Mouse (Mus musculus): ENCODE data around the gene Bicc1.

The Bicc1 gene

GRCm38 (mm10) chr10:71158940-71159675, 392 bp downstream of the Bicc1 start:
- DNase-seq: peak; percentile 86 to 92

- no peak for DNase-seq
Observed at GRCm38 (mm10) chr10:71156569-71156968, 2.9 kb downstream of the Bicc1 start.

DNA sequence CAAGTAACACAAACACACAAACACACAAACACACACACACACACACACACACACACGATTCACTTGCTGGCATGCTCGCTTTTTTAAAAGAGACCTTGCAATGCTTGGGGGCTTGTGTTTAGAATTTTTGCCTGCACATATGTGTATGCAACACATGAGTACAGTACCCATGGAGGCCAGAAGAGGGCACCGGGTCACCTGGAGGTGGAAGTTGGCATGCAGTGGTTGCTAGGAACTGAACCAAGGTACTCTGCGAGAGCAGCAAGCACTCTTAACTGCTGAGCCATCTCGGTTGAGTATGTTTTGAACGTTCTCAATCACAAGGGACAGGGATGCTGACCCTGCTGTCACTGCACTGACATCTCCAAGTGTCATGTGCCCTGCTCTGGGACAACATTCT, 5.9 kb downstream of the Bicc1 start:
- DNase-seq: peak; percentile 35 to 39

DNA sequence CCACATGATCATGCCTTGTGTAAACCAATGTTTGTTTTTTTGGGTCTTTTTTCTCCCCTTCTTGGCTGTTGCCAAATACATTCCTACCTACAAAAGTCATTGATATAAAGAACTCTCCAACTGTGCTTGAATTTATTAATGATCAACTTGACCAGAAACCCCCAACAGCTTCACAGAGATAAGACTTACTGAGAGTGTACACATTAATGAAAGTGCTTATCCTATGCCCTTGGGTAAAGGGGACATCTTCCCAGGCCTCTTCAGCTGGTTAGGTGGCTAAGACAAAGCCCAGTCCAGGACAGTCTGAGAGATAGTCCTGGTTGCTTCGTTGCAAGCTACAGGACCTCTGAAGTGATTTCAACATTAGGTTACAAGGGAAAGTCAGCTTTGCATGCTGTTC, 6.4 kb downstream of the Bicc1 start:
- DNase-seq: no peak

GRCm38 (mm10) chr10:71150486-71150885, 9.0 kb downstream of the Bicc1 start:
- no peak for DNase-seq

- peak; percentile 40 to 51 for DNase-seq
Observed at GRCm38 (mm10) chr10:71148951-71149603, 10.4 kb downstream of the Bicc1 start.

- no peak for DNase-seq
Observed at GRCm38 (mm10) chr10:71148226-71148625, 11.3 kb downstream of the Bicc1 start.

DNA sequence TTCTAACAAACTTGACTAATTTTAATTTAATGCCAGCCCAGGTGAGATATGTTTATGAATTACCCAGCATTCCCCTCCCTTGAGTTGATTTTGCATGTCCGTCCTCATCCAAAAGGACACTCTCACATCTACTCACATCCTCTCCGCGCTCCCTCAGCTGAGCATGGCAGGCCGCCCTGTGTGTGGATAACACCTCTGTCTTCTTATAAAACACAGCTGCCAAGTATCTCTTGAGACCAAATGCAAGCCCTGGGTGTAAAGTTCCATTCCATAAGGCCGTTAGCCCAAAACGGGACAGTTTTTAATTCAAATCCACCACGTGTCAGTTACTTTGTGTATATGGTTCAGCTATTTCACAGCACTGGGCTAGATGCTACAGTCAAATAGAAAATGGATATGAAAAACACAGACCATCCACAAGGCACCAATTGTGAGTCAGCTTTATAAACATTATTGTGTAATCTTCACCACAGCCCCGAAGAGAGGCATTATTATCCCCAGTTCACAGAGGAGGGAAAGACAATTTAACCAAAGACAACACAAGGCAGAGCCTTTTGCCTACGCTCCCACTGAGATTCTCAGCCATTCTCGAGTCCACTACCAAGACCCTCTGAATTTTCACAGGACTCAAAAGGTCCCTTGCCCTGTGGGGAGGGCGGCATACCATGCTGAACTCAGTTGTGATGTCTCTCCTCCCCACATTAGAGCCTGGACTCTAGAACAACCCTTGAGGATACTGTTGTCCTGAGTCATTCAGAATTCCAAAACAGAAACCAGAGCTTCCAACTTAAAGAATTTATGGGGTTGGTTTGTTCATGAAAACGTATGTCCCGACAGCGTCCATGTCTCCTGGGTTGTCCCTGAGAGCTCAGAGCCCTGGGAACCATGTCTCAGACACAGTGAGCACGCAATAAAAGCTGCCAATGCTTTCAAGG, 12.6 kb downstream of the Bicc1 start:
- no peak for DNase-seq

DNA sequence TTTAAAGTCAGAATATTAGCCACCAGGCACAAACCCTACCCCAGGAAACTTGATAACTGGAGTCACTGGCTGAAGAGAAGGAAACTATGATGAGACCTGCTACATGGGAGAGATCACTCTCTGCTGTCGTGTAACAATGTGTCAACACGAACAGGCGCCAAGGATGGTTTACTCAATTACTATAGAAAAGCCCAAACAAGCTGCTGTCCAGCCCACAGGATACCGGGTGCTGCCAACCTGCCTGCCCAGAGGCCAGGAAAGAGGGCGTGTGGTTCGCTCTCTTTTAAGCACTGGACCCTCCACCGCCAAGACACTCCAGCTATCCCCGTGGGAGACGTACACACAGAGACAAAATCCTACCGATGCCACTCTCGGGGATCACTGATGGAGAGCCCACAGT, 13.7 kb downstream of the Bicc1 start:
- DNase-seq: no peak

GRCm38 (mm10) chr10:71144191-71144590, 15.3 kb downstream of the Bicc1 start:
- no peak for DNase-seq

- no peak for DNase-seq
Observed at GRCm38 (mm10) chr10:71142568-71142967, 16.9 kb downstream of the Bicc1 start.

DNA sequence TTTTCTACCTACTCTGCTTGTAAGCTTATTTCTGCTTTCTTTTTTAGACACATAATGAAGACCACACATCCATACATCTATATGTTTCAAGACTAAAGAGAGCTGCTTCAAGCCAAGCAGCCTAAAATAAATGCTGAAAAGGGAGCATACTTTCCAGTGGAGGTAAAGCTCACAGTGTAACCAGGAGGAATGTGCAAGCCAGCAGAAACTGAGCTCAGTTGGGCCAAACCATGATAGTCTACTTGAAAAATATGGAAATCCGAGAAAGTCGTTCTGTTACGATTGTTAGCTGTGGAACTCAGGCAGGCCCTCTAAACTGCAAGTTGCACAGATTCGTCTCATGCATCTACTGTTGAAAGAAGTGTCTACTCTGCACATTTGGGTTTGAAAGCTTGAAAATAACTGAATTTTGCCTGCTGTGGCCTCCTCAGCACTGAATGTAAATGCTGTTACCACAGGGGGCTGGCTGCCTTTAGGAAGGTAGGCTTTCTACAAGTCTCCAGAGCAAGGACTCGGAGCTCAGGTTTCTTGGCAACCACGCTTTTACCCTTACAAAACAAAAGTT, 19.1 kb downstream of the Bicc1 start:
- peak in 1 of 2 experiments; percentile 4 for DNase-seq

- DNase-seq: no peak
Observed at GRCm38 (mm10) chr10:71138852-71139197, 20.7 kb downstream of the Bicc1 start.

GRCm38 (mm10) chr10:71138132-71138851, 21.2 kb downstream of the Bicc1 start:
- DNase-seq: peak in 1 of 2 experiments; percentile 15

GRCm38 (mm10) chr10:71137606-71138005, 21.9 kb downstream of the Bicc1 start:
- no peak for DNase-seq

DNA sequence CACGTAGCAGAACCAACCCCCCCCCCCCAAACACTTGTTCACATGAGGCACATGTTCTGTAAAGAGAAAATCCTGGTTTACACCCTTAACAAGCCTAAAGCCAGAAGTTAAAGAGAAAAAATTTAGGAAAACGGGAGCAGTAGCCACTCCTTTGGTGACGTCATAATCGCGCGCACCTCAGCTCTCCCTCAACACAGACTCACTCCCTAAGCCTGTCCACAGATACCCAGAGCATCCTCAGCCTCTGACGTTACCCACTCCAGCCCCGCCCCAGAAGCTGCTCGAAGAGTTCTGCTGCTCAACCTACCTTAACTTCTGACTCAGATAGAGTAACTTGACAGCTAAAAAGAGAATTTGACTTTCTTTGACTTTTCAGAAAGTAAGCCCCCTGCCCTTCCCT, 28.2 kb downstream of the Bicc1 start:
- no peak for DNase-seq

- peak; percentile 47 to 75 for DNase-seq
Observed at GRCm38 (mm10) chr10:71130261-71130660, 29.2 kb downstream of the Bicc1 start.

DNA sequence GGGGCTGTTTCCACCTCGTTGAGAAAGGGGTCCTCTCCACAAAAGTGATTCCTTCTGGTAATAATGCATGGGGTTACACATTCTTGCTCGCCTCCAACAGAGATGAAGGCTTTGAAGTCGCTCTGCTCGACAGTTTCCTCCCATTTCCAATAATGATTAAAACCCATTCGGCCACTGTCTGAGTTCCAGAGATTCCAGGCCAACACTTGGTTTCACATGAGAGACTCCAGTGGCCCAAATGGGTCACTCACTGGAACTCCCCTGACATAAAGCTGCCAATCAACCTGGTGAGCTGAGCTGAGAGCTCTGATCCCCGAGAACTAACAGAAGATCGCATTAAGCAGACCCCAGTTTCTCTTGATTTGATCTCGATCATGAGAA, 31.6 kb downstream of the Bicc1 start:
- peak; percentile 58 to 74 for DNase-seq

DNA sequence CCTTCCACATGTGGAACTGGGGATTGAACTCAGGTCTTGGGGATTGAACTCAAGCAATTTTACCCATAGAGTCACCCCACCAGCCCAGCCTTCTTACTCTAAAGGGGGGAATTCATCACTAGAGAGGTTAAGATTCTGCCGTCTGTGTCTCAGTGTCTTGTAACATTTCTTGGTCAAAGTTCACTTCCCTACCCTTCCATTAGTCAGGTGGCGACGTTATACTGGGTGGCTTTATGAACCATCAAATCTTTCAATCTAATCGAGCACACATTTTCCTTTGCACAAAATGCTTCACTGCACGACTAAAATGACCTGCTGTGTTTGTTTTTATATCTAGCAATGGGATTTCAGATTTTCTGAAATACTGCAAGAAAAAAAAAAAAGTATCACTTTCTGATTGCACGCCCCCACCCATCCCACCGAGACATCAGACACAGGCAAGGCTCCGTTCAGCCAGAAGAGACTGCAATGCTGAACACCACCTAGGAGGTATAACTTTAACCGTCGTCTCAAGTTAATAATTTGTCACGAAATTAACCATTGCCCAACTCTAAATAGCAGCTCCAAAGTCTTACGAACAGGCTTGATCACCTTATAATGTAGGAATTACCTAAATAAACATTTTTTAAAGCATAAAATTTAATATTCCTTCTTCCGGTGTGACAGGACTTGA, 32.1 kb downstream of the Bicc1 start:
- peak; percentile 52 to 66 for DNase-seq

DNA sequence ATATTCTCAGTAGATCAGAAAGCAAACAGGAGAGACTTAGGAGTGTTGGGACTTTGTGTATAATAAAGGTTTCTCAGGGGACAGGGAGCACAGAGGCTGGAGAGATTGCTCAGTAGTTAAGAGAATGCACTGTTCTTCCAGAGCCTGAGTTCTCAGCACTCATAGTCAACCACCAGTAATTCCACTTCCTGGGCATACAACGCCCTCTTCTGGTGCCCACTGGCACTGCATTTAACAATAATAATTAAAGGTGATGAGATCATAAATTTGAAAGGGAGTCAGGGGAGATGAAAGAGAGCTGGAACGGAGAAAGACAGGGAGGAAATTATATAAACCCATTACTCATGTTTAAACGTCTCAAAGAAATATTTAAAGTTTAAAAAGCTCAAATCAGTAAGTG, 35.5 kb downstream of the Bicc1 start:
- no peak for DNase-seq

GRCm38 (mm10) chr10:71123395-71123794, 36.1 kb downstream of the Bicc1 start:
- peak; percentile 36 to 60 for DNase-seq

GRCm38 (mm10) chr10:71122480-71122879, 37.0 kb downstream of the Bicc1 start:
- no peak for DNase-seq
